Mouse (Mus musculus) neural tube, embryonic 10.5 days (tissue): ENCODE data around the gene Ang5.
A peak's percentile ranks its signal among the peaks of the same experiment; 100 is the strongest.
"Not testable (repeated sequence)": the region's sequence is repeated elsewhere in the genome, so short reads cannot be mapped to it uniquely, and the experiment has no call there.

Experiments
- DNase-seq: peaks from one replicate; pipeline ENCODE4 v3.0.0-alpha.2; 2017; ENCODE audit warnings: low spot score; ENCODE audit errors: extremely low spot score

The Ang5 gene

GRCm38 (mm10) chr14:43956769-43957168, at the start of gene Ang5:
Gene Ang5 (plus strand): TSS chr14:43957069.
- DNase-seq, result not testable (repeated sequence)

GRCm38 (mm10) chr14:43918214-43918613, 38.7 kb upstream of the Ang5 start:
- DNase-seq, result not testable (repeated sequence)

GRCm38 (mm10) chr14:43923459-43923858, 33.4 kb upstream of the Ang5 start, which contains the start of gene Ear10:
Gene Ear10 (minus strand): TSS chr14:43923559.
- not testable (repeated sequence) for DNase-seq

GRCm38 (mm10) chr14:43924688-43925403, 32.0 kb upstream of the Ang5 start, which contains the start of gene Gm8113:
Gene Gm8113 (plus strand): TSS chr14:43925390.
- DNase-seq, result peak; percentile 84

GRCm38 (mm10) chr14:43925404-43925950, 31.4 kb upstream of the Ang5 start:
- peak; percentile 56 for DNase-seq

- peak; percentile 47 for DNase-seq
These were observed 23.9 kb upstream of the Ang5 start for GRCm38 (mm10) chr14:43932991-43933390.

- DNase-seq, result not testable (repeated sequence)
These were observed 23.5 kb upstream of the Ang5 start for GRCm38 (mm10) chr14:43933399-43933798.

- not testable (repeated sequence) for DNase-seq
These were observed 3.5 kb upstream of the Ang5 start for GRCm38 (mm10) chr14:43953382-43953781.

GRCm38 (mm10) chr14:43955074-43955473, 1.8 kb upstream of the Ang5 start:
- not testable (repeated sequence) for DNase-seq

- no peak for DNase-seq
These were observed 26.6 kb downstream of the Ang5 start for GRCm38 (mm10) chr14:43983454-43983853.

- DNase-seq, result peak; percentile 75
These were observed 27.0 kb downstream of the Ang5 start for GRCm38 (mm10) chr14:43983897-43984296.

GRCm38 (mm10) chr14:43986147-43986546, 29.3 kb downstream of the Ang5 start:
- no peak for DNase-seq

GRCm38 (mm10) chr14:43987404-43987803, 30.5 kb downstream of the Ang5 start:
- DNase-seq, result peak; percentile 71

- DNase-seq, result not testable (repeated sequence)
These were observed 41.7 kb downstream of the Ang5 start for GRCm38 (mm10) chr14:43998455-43999000.

GRCm38 (mm10) chr14:44001600-44001999, 44.7 kb downstream of the Ang5 start:
- DNase-seq, result no peak

- DNase-seq, result no peak
These were observed 45.3 kb downstream of the Ang5 start, which contains the start of gene Ang6 for GRCm38 (mm10) chr14:44002169-44002568. Gene Ang6 (minus strand): TSS chr14:44002269.

GRCm38 (mm10) chr14:44008021-44008420, 51.2 kb downstream of the Ang5 start:
- DNase-seq, result not testable (repeated sequence)

- not testable (repeated sequence) for DNase-seq
These were observed 52.8 kb downstream of the Ang5 start for GRCm38 (mm10) chr14:44009686-44010085.
